Mouse (Mus musculus) layer of hippocampus, adult 8-10 months (tissue): ENCODE measurements around the gene Trp73. TPM values are rescaled to one million over a fixed set of nuclear protein-coding genes. Genes with fewer than 3 reads are reported as not detected.

ENCODE experiments used
- DNase-seq, 2 experiments: peaks; one replicate each; pipeline ENCODE4 v3.0.0; 2022; ENCODE audit warnings: low spot score in 2 of 2
- total RNA-seq, 4 experiments: library from RNA; stranded (reverse); gene quantifications; 2 replicates each; pipeline ENCODE4 v1.2.4; 2022

Gene Trp73
- total RNA-seq, 4 experiments from 2014 or later, result 1.8 to 2.9 (median 2.3) TPM

GRCm38 (mm10) chr4:154103912-154104311 lies 36.1 kb downstream of the Trp73 start:
- no peak for DNase-seq

DNA sequence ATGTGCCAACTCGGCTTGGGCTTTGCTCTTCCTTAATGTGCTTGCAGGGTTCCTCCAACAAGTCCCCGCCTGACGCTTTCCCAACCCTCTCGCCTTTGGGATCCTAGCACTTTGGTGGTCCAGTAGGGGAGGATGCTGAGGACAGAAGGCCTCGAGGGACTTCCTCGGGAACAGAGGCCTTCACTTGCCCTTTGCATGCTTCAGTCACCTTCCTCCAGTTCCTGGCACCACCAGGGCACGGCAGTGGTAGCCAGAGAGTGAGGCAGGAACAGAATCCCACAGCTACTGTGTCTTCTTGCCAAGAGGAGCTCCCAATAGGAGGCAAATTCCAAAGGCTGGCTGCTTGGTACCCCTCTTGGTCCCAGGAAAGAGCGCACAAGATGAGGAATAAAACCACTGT lies 36.6 kb downstream of the Trp73 start:
- DNase-seq, result no peak

GRCm38 (mm10) chr4:154099361-154099760 lies 40.6 kb downstream of the Trp73 start:
- DNase-seq, result no peak

GRCm38 (mm10) chr4:154096111-154096510 lies 43.9 kb downstream of the Trp73 start:
- DNase-seq, result no peak

DNA sequence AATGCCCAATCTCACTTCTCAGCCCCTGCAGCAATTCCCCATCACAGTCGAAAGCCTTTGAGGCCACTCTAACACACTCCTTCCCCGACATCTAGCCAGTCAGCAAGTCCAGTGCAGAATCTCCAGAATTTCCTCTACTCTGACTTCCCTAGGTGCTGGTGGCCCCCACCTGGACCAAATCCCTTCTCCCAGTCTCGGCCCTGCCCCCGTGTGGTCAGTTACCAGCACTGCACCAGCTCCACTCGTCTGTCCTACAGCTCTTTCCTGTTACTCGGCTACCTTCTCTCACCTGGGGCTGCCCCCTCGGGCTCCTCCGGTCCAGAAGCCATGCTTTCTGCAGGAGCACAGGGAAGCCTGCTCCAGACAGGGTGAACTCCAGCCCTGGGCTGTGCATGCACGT lies 46.8 kb downstream of the Trp73 start:
- DNase-seq, result peak in 1 of 2 experiments; percentile 25

GRCm38 (mm10) chr4:154091356-154091755 lies 48.7 kb downstream of the Trp73 start:
- DNase-seq, result no peak

DNA sequence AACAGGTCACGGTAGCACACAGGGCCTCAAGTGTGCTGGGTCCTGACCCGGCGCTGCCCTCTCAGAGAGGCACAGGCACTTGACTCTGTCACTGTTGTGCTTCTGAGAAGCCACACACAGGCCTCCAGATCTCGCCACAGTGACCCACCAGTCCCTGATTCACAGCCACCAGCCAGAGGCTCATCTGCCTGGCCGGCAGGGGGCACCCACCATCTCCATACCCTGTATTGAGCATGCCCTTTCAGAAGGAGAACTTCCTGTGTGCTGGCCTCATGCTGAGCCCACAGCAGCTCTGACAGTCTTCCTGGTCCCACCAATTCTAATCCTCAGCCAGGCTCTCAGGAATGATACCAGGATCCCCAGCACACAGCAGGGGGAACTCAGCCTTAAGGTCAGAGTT lies 50.8 kb downstream of the Trp73 start:
- no peak for DNase-seq

- no peak for DNase-seq
Measured at GRCm38 (mm10) chr4:154086436-154086835, 53.6 kb downstream of the Trp73 start.

- DNase-seq, result peak; percentile 28 to 47
Measured at GRCm38 (mm10) chr4:154085856-154086255, 54.2 kb downstream of the Trp73 start.

DNA sequence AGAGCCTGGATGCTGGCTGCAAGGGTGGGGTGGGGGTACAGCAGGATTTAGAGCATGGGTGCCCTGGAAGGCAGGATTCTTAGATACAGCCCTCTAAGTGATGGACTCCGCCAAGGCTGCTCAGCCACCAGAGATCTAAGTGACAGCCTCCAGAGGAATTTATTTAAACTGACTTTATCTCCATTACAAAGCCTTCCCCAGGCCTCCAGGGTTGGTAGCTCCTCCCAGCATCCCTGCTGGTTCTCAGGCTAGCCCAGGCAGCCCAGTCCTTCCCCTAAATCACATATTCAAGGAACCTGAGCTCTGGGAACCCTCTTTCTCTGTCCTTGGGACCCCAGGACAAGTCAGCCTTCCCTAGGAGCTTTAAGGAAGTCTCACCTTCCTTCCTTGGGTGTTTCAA lies 58.0 kb downstream of the Trp73 start:
- no peak for DNase-seq

- no peak for DNase-seq
Measured at GRCm38 (mm10) chr4:154081021-154081420, 59.0 kb downstream of the Trp73 start.

- DNase-seq, result no peak
Measured at GRCm38 (mm10) chr4:154080211-154080610, 59.8 kb downstream of the Trp73 start.

GRCm38 (mm10) chr4:154071941-154072340 lies 68.1 kb downstream of the Trp73 start:
- DNase-seq, result no peak

GRCm38 (mm10) chr4:154071521-154071920 lies 68.5 kb downstream of the Trp73 start:
- no peak for DNase-seq

DNA sequence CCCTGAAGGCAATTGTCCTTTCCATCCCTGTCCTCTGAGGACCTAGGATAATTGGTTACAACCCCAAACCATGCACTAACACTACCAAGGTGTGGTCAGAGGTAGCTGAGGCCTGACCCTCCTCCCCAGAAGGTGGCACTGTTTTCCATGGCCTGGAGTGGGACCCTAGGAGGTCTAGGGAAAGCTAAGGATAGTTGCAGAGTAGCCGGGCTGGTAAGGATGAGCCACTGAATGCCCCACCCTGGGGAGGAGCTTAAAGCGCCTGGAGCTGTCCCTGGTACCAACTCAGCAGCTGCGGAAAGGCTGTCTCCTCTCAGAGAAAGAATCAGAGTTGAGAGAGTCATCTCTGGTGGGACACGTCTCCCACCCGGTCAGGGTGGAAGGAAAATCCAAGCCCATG lies 69.1 kb downstream of the Trp73 start:
- no peak for DNase-seq

GRCm38 (mm10) chr4:154064827-154065773 lies 74.9 kb downstream of the Trp73 start:
- peak; percentile 42 to 46 for DNase-seq

- no peak for DNase-seq
Measured at GRCm38 (mm10) chr4:154057696-154058095, 82.3 kb downstream of the Trp73 start.

- no peak for DNase-seq
Measured at GRCm38 (mm10) chr4:154056661-154057060, 83.3 kb downstream of the Trp73 start.

DNA sequence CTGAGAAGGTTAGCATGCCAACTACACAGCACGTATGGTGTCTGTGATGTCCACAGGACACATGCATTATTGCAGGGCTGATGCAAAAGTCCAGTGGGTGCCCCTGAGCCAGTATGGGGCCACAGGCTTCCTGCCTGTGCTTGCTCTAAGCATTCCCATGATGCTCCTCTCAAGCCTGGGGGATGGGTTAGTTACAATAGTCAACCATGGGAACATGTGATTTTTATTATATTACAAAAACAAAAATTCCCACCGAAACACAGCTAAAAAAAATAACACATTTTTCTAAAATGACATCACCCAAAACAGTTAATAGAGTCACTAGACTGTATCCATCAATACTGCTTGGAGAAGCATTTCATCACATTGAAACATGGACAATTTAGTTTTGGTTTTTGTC lies 84.0 kb downstream of the Trp73 start:
- no peak for DNase-seq

DNA sequence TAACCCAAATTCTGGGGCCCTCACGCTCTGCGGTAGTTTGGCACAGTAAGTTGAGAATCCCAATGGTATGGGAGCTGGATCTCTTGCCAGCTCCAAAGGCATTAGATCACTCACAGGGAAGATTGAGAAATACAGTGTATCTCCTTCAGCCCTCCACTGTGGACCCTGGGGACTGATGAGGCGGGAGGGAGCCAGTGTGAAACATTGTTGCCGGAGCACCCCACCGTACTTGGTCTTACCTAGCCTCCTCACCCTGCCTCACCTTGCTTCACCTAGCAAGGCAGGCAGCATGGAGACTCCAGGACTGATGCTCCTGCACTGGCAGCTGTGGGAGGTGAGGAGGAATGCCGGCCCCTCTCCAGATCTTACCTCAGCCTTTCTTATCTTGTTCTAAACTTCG lies 84.5 kb downstream of the Trp73 start:
- DNase-seq, result no peak

GRCm38 (mm10) chr4:154053065-154053464 lies 86.9 kb downstream of the Trp73 start:
- DNase-seq, result no peak

- no peak for DNase-seq
Measured at GRCm38 (mm10) chr4:154051401-154051800, 88.6 kb downstream of the Trp73 start.

- DNase-seq, result no peak
Measured at GRCm38 (mm10) chr4:154045837-154046236, 94.2 kb downstream of the Trp73 start.
